Mouse (Mus musculus): ENCODE measurements around the gene Cped1.

The Cped1 gene

GRCm38 (mm10) chr6:22147236-22147635 is 161.5 kb downstream of the Cped1 start:
- no peak for DNase-seq (ENCODE audit: extremely low read depth, low read depth)

- DNase-seq (ENCODE audit: extremely low read depth, low read depth) = no peak
Measured at GRCm38 (mm10) chr6:22148511-22148910, 162.8 kb downstream of the Cped1 start.

- DNase-seq (ENCODE audit: extremely low read depth, low read depth) = no peak
Measured at GRCm38 (mm10) chr6:22157461-22157860, 171.7 kb downstream of the Cped1 start.

- DNase-seq (ENCODE audit: extremely low read depth, low read depth) = no peak
Measured at GRCm38 (mm10) chr6:22161944-22162343, 176.2 kb downstream of the Cped1 start.

GRCm38 (mm10) chr6:22168388-22168787 is 182.7 kb downstream of the Cped1 start:
- DNase-seq (ENCODE audit: extremely low read depth, low read depth) = no peak

GRCm38 (mm10) chr6:22178721-22179295 is 193.1 kb downstream of the Cped1 start:
- no peak for DNase-seq (ENCODE audit: extremely low read depth, low read depth)

GRCm38 (mm10) chr6:22180316-22180715 is 194.6 kb downstream of the Cped1 start:
- DNase-seq (ENCODE audit: extremely low read depth, low read depth) = no peak

- DNase-seq (ENCODE audit: extremely low read depth, low read depth) = no peak
Measured at GRCm38 (mm10) chr6:22186967-22187366, 201.3 kb downstream of the Cped1 start.

GRCm38 (mm10) chr6:22189346-22190335 is 203.9 kb downstream of the Cped1 start:
- no peak for DNase-seq (ENCODE audit: extremely low read depth, low read depth)

- no peak for DNase-seq (ENCODE audit: extremely low read depth, low read depth)
Measured at GRCm38 (mm10) chr6:22198603-22199002, 212.9 kb downstream of the Cped1 start.

- no peak for DNase-seq (ENCODE audit: extremely low read depth, low read depth)
Measured at GRCm38 (mm10) chr6:22199473-22199872, 213.8 kb downstream of the Cped1 start.

GRCm38 (mm10) chr6:22200133-22200532 is 214.4 kb downstream of the Cped1 start:
- DNase-seq (ENCODE audit: extremely low read depth, low read depth) = no peak

GRCm38 (mm10) chr6:22201879-22202278 is 216.2 kb downstream of the Cped1 start:
- no peak for DNase-seq (ENCODE audit: extremely low read depth, low read depth)

GRCm38 (mm10) chr6:22205030-22205750 is 219.5 kb downstream of the Cped1 start:
- DNase-seq (ENCODE audit: extremely low read depth, low read depth) = no peak

GRCm38 (mm10) chr6:22205751-22206121 is 220.0 kb downstream of the Cped1 start:
- DNase-seq (ENCODE audit: extremely low read depth, low read depth) = no peak

- no peak for DNase-seq (ENCODE audit: extremely low read depth, low read depth)
Measured at GRCm38 (mm10) chr6:22206179-22206578, 220.5 kb downstream of the Cped1 start.

GRCm38 (mm10) chr6:22206630-22207293 is 221.0 kb downstream of the Cped1 start:
- no peak for DNase-seq (ENCODE audit: extremely low read depth, low read depth)

GRCm38 (mm10) chr6:22212158-22212557 is 226.4 kb downstream of the Cped1 start:
- DNase-seq (ENCODE audit: extremely low read depth, low read depth) = no peak

- DNase-seq (ENCODE audit: extremely low read depth, low read depth) = no peak
Measured at GRCm38 (mm10) chr6:22213187-22213586, 227.5 kb downstream of the Cped1 start.

GRCm38 (mm10) chr6:22213813-22214212 is 228.1 kb downstream of the Cped1 start:
- no peak for DNase-seq (ENCODE audit: extremely low read depth, low read depth)

GRCm38 (mm10) chr6:22214665-22215064 is 228.9 kb downstream of the Cped1 start:
- no peak for DNase-seq (ENCODE audit: extremely low read depth, low read depth)
